Mouse (Mus musculus): ENCODE data around the gene Rnf144a.

- TF ChIP-seq CTCF (IDR thresholded peaks at IDR 0.05 in 2 of 3, conservative IDR thresholded peaks at IDR 0.05 in 1 of 3; ENCODE audit: control insufficient read depth in 1 of 3, insufficient read depth in 1 of 3, low read depth in 2 of 3, low read length in 3 of 3, poor library complexity in 1 of 3, severe bottlenecking in 1 of 3) (no peak), POLR2A (IDR thresholded peaks at IDR 0.05; ENCODE audit: control insufficient read depth in 1 of 2, insufficient read depth in 1 of 2, low read depth in 1 of 2, low read length in 2 of 2, poor library complexity in 1 of 2) (no peak), ZNF384 (IDR thresholded peaks at IDR 0.05; ENCODE audit: low read depth, low read length) (no peak), KAT2A (conservative IDR thresholded peaks at IDR 0.05; ENCODE audit: low read depth, low read length) (no peak), MYC (IDR thresholded peaks at IDR 0.05; ENCODE audit: low read depth, low read length) (no peak), EP300 (IDR thresholded peaks at IDR 0.05; ENCODE audit: low read depth in 1 of 2, low read length in 2 of 2) (no peak), SMC3 (IDR thresholded peaks at IDR 0.05; ENCODE audit: low read depth, low read length) (no peak), ETS1 (IDR thresholded peaks at IDR 0.05; ENCODE audit: low read depth, low read length) (no peak)
These were observed 21.8 kb downstream of the Rnf144a start for GRCm38 (mm10) chr12:26393291-26393690.

All from MEL (cell line).